Mouse (Mus musculus): ENCODE results near the gene Ptprb.

- TF ChIP-seq TAL1 (IDR thresholded peaks at IDR 0.05; ENCODE audit: low read length) (no peak), GATA1 (IDR thresholded peaks at IDR 0.05; ENCODE audit: low read length) (no peak)
These were observed 12.8 kb downstream of the Ptprb start for GRCm38 (mm10) chr10:116288130-116288529.
